Mouse (Mus musculus): ENCODE results near the gene Stk39. TPM values are rescaled to one million over a fixed set of nuclear protein-coding genes. Genes with fewer than 3 reads are reported as not detected.

Stk39 gene
- total RNA-seq, 2 experiments from 2014 or later, result 71.8 to 75.3 TPM

DNA sequence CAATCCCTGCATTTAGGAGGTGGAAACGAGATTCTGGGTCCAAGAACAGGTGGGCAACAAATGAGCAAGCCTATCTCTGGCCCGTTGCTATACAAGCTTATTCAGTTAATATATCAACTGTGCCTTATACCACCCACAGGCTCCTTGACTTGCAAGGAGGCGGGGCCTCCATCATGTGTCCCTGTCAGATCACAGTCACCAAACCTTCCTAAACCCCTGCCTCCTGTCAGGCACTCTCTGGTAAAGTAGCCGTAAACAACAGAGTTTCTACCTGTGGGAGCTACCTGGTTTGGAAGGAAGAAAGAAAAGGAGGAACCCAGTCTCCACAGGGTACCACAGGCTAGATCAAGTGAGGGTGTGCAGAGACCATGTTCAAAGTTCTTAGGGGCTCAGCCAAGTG, 90.2 kb downstream of the Stk39 start:
- TF ChIP-seq CTCF (conservative IDR thresholded peaks at IDR 0.05), result no peak
- no peak overlapping the region for H3K4me3 ChIP-seq
- H3K27ac ChIP-seq, result no peak overlapping the region
- no peak for DNase-seq (ENCODE audit: low spot score in 2 of 2)

DNA sequence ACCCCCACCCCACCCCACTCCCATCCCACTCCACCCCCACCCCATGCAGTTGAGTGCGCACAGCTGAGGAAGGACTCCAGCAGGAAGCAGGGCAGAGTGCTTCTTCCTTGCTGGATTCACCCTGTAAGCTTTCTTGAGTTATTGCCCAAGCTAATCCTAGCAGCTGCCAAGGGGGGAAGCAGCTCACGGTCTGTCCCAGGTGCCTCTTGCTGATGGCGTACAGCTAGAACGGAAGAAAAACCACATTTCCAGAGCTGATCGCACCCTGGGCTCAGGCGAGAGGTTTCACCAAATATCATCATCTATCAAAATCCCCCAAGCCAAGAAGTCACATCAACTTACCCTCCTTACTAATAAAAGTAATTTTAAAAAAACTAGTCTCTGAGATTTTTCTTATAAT, 90.9 kb downstream of the Stk39 start:
- no peak for TF ChIP-seq CTCF (conservative IDR thresholded peaks at IDR 0.05)
- DNase-seq (ENCODE audit: low spot score in 2 of 2), result no peak
- no peak overlapping the region for H3K4me3 ChIP-seq
- H3K27ac ChIP-seq, result no peak overlapping the region

DNA sequence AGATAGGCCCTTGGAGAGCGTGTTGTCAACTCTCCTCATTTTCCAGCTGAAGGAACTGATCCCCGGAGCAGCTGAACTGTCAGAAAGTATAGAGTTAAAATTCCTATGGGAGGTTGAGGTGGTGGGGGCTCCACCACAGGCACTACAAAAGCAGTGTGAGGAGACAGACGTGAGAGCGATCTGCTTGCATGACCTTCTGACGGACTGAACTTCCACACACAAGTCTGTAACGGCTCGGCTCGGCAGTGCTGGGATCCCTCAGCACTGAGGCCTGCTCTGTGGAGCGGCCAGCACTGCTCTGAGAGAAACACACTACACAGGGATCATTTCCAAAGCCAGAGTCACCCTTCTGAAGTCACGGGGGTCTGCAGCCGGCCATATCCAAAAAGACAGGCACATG, 92.4 kb downstream of the Stk39 start:
- no peak for TF ChIP-seq CTCF (conservative IDR thresholded peaks at IDR 0.05)
- Histone ChIP-seq H3K27ac (no peak overlapping the region), H3K4me3 (no peak overlapping the region)
- DNase-seq (ENCODE audit: low spot score in 2 of 2), result no peak

DNA sequence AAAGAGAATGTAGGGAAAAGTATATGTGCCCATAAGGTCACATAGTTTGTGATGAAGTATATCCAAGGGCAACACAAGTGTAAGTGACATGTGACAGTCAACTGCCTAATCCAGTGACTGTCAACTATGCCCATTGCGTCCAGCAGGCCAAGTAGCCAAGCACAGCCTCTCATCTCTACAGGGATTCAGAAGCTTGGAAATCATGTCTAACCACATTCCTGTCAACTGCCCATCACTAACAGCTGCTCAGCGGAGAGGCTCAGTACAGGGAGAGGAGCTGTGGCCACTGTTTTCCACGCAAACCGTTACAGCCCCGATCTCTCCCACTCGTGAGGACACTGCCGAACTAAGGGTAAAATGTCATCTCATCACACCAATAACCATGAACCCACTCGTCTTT, 93.7 kb downstream of the Stk39 start:
- DNase-seq (ENCODE audit: low spot score in 2 of 2), result no peak
- Histone ChIP-seq H3K27ac (no peak overlapping the region), H3K4me3 (no peak overlapping the region)
- no peak for TF ChIP-seq CTCF (conservative IDR thresholded peaks at IDR 0.05)

DNA sequence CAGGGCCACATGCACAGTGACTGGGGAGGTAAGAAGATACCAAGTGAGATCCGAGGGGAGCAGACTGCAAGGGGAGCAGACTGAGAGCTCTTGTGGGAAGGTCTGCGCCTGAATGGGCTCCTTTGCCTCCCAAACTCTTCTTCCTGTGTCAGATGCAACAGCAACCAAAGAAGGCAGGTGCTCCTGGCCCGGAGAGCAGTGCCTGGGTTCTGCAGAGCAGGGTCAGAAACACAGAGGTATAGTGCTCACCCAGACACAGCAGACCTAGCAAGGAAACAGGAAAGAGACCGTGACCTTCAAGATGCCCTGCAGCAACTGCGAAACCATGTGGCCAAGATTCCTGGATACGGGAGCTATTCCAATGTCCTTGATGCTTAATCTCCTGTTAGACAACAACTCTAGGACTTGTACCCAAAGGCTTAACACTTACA, 94.8 kb downstream of the Stk39 start:
- DNase-seq (ENCODE audit: low spot score in 2 of 2), result no peak
- no peak overlapping the region for H3K27ac ChIP-seq
- TF ChIP-seq CTCF (conservative IDR thresholded peaks at IDR 0.05), result no peak
- H3K4me3 ChIP-seq, result no peak overlapping the region

DNA sequence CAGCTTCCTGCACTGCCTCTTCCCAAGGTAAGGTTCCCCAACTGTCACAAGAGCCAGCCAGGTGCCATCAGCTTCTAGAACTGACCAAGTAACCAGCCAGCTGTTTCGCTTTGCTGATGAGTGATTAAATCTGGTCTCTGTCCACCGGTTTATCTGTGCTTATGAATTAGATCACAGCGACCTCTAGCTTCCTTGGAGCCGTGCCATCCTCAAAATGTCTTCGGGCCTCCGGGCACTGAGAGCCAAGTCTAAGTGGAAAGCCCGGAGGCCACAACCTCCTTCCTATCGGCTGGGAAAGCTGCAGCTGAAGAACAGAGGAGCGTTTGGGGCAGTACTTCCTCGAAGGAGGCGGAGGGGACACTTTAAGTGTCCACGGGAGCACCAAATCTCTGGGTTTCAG, 95.4 kb downstream of the Stk39 start:
- Histone ChIP-seq H3K4me3 (no peak overlapping the region), H3K27ac (no peak overlapping the region)
- TF ChIP-seq CTCF (conservative IDR thresholded peaks at IDR 0.05), result peak; percentile 36
- no peak for DNase-seq (ENCODE audit: low spot score in 2 of 2)

DNA sequence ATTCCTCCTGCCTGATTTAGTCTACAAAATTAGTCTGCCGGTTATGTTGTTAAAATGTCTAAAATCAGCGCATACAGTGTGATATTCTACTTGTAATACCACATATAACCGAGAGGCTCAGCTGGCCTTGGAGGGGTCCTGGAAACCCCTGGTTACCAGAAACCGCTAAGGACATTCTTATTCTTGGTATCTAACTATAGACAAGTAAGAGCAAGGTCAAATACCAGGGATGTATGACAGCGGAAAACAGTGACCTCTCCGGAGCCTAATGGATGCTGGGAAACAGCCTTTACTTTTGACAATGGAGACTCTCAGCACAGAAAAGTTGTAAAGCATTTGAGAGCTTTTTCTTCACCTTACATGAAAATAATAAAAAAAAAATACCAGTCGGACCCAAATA, 97.9 kb downstream of the Stk39 start:
- DNase-seq (ENCODE audit: low spot score in 2 of 2), result no peak
- TF ChIP-seq CTCF (conservative IDR thresholded peaks at IDR 0.05), result peak; percentile 14; the same call in 1 of the 2 replicates
- H3K4me3 ChIP-seq, result no peak overlapping the region
- H3K27ac ChIP-seq, result no peak overlapping the region

DNA sequence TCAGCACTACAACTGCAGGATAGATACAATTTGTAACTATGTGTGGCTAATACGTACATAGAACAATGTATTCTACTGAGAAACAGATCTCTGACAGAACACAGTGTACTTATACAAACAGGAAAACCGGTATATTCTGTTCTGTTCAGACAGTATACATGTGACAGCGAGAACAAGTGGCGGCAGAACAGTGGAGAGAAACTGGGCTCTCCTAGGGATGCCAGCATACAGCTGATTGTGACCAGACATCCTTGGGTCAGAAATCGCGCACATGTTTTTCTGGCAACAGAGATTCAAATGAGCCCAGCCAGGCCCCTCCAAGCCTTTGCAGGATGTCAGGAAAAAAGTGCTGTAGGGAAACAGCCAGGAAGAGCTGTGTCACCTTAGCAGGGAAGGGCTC, 100.2 kb downstream of the Stk39 start:
- Histone ChIP-seq H3K27ac (peak overlapping the region; percentile 69), H3K4me3 (no peak overlapping the region)
- no peak for DNase-seq (ENCODE audit: low spot score in 2 of 2)
- no peak for TF ChIP-seq CTCF (conservative IDR thresholded peaks at IDR 0.05)

DNA sequence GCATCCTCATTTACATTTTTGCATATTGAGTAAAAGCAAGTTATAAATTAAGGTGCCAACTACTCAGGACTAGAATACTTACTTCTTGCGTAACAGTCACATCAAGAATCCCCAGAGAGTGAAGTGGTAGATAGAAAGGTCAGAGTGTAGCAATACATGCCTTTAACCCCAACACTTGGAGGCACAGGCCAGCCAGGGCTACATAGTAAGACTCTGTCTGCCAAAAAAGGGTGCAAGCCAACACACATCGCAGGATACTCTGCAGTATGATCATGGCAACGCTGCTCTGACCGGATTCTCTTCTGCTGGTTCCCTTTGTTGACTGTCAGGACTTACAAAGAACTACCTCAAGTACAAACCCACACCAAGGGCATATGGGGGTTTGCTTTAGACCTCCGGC, 101.7 kb downstream of the Stk39 start:
- TF ChIP-seq CTCF (conservative IDR thresholded peaks at IDR 0.05), result no peak

DNA sequence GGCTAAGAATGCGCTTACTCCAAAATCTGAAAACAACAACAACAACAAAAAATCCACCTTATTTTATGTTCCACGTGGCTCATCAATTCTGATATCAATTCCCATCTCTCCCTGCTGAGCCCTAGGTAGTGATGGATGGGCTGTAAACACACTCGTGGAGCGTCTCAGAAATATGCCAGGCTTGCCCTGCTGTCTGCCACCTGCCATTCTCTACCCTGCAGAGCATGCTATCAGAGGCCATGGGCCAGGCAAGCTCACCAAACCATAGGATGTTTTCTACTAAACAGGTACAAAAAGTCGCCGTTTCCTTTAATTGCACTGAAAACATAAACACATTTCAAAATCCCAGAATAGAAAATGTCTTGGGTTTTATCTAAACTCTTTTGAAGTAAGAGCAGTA, 103.0 kb downstream of the Stk39 start:
- no peak overlapping the region for H3K4me3 ChIP-seq
- no peak for DNase-seq (ENCODE audit: low spot score in 2 of 2)
- no peak for TF ChIP-seq CTCF (conservative IDR thresholded peaks at IDR 0.05)

More for the DNA sequence above, 101.7 kb downstream of the Stk39 start:
- Histone ChIP-seq H3K4me3 (no peak overlapping the region), H3K27ac (no peak overlapping the region)
- DNase-seq (ENCODE audit: low spot score in 2 of 2), result no peak

DNA sequence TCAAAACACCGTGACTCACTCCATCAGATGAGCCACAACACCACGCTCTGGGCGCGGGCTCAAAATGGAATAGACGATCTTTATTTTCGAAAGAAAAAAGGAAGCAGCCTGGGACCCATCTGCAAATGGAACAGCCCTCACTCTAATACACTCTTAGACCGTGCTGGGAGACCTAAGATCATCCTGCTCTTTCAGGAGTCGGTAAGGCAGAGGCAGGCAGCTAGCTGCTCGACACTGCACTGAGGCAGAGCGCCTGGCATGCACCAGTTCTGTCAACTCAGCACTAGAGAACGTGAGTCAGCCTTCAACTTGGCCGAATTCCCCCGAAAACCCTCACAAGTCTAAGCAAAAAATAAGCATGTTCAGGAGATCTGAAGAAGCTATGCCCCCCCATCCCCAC, 104.1 kb downstream of the Stk39 start:
- TF ChIP-seq CTCF (conservative IDR thresholded peaks at IDR 0.05), result no peak

More for the DNA sequence above, 103.0 kb downstream of the Stk39 start:
- no peak overlapping the region for H3K27ac ChIP-seq

DNA sequence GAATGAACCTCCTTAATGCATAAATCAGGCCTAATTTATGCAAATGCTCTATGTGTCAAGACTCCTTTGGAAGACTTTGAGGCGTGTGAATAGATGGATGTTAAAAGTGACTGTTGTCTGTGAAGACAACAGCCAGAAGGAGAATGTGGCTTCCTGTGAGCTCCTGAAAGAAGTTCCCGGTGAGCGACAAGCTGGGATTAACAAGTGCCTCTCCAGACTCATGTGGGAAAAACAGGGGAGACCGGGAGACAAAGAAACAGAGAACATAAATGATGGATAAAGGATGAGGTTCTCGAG, 105.2 kb downstream of the Stk39 start:
- DNase-seq (ENCODE audit: low spot score in 2 of 2), result no peak

More for the DNA sequence above, 104.1 kb downstream of the Stk39 start:
- Histone ChIP-seq H3K27ac (peak overlapping the region; percentile 71), H3K4me3 (peak overlapping the region; percentile 26)
- DNase-seq (ENCODE audit: low spot score in 2 of 2), result peak; percentile 39 to 47

DNA sequence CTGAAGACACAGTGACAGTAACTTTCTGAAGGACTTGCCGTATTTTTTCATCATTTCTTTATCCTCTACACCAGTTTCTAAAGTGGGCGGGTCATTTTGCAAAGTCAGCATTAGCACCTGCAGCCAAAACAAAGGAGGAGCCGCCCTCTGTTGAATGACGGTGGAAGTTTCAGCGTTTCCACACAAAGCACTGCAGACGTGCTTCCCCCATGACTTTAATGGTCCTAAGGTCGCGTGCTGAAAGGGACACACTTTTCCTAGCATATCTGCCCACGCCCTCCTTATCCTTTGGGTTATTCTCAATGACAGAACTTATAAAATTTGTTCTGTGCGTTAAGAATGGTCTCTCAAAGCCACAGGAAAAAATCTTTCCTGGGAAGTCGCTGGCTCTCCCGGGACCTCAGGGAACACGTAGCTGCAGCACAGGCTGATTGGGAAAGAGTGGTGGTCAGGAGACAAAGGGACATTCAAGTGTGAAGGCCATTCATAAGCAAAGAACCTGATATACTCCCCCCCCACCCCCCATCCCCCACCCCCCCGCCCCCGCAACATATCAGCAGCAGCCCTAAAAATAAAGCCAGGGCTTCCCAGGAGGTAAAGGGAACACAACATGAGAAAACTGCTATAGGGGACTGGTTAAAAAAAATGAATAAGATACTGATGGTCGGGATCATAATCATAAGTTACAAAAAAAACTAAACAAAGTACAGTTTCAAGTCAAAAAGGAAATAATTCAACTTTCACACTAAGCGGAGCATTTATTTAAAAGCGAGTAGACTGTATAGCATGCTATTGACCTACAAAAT, 105.8 kb downstream of the Stk39 start:
- no peak overlapping the region for H3K4me3 ChIP-seq
- no peak for TF ChIP-seq CTCF (conservative IDR thresholded peaks at IDR 0.05)
- H3K27ac ChIP-seq, result 0 out of 2 replicates have a peak overlapping the region, but pooled peaks have one; percentile 14

More for the DNA sequence above, 105.2 kb downstream of the Stk39 start:
- Histone ChIP-seq H3K4me3 (no peak overlapping the region), H3K27ac (peak overlapping the region; percentile 14; the same call in 1 of the 2 replicates)
- TF ChIP-seq CTCF (conservative IDR thresholded peaks at IDR 0.05), result no peak

DNA sequence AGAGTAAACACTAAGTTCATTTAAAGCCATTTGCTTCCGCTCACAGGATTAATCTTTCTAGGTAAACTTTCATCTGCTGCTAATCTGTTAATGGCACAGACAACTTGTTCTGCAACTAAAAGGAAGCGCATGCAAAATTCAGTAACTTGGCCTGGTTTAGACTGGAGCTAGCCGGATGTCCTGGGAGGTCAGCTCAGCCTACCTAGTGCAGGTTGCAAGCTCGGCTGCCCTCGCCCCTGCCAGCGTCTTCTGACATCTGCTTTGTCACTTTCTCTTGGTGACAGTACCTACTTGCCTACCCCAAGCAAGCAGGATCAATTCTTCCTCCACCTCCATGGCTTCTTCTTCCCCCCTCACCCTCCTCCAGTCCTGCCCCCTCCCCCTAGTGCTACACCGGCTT, 106.6 kb downstream of the Stk39 start:
- no peak for TF ChIP-seq CTCF (conservative IDR thresholded peaks at IDR 0.05)
- H3K4me3 ChIP-seq, result no peak overlapping the region
- no peak for DNase-seq (ENCODE audit: low spot score in 2 of 2)
- H3K27ac ChIP-seq, result no peak overlapping the region

More for the DNA sequence above, 105.8 kb downstream of the Stk39 start:
- no peak for DNase-seq (ENCODE audit: low spot score in 2 of 2)
